Mouse (Mus musculus) brain, embryonic 14.5 days (tissue): Measurements from ENCODE around the gene Muc3a.

ENCODE experiments used
- CTCF ChIP-seq: fragments of 200-500 bp; IDR thresholded peaks from 2 replicates; pipeline ENCODE4 v1.5.1; 2012; ENCODE audit warnings: inconsistent platforms, mild to moderate bottlenecking, moderate library complexity, borderline replicate concordance; ENCODE audit not compliant: insufficient read depth, insufficient read length; ENCODE audit errors: extremely low read depth
- POLR2A ChIP-seq: fragments of 200-500 bp; IDR thresholded peaks from 2 replicates; pipeline ENCODE4 v1.6.1; 2012; ENCODE audit warnings: mild to moderate bottlenecking, inconsistent platforms, borderline replicate concordance; ENCODE audit not compliant: poor library complexity, insufficient read depth, insufficient read length, severe bottlenecking; ENCODE audit errors: extremely low read depth

- TF ChIP-seq POLR2A = no peak
- TF ChIP-seq CTCF = no peak
Measured at GRCm38 (mm10) chr5:137170836-137171380, 41.3 kb downstream of the Muc3a start.
